Mouse (Mus musculus) neural tube, postnatal 0 days (tissue): Measurements from ENCODE around the gene Gss. TPM values are rescaled to one million over a fixed set of nuclear protein-coding genes. Genes with fewer than 3 reads are reported as not detected.

Source experiments
- microRNA counts: library from miRNA; unstranded; fragments of <30 nt; microRNA quantifications from one replicate; lab custom pipeline; 2015
- microRNA-seq: library from miRNA; unstranded; fragments of <30 nt; microRNA quantifications from one replicate; pipeline ENCODE4, GENCODE M21; 2016
- polyA plus RNA-seq: library from polyadenylated mRNA; unstranded; fragments of >200 nt; fragmentation: Nextera tagmentation; extraction: Ambion mirVana; gene quantifications from 2 replicates; pipeline ENCODE4 v1.2.1, GENCODE M21; 2015

Gss gene
- 15.7 and 16.6 TPM in 2 replicates for polyA plus RNA-seq

GRCm38 (mm10) chr2:155592137-155592853 is at the start of gene Gss:
Gene Gss (minus strand): TSS chr2:155592810.

GRCm38 (mm10) chr2:155610978-155611377 is 18.4 kb upstream of the Gss start, which contains the start of gene Myh7b:
Gene Myh7b (plus strand): TSS chr2:155611212.

GRCm38 (mm10) chr2:155517455-155518423 is 74.9 kb downstream of the Gss start, which contains the start of the genes Acss2 and Ggt7:
Gene Acss2 (plus strand): TSS chr2:155517948.
Gene Ggt7 (minus strand): TSS chr2:155518237.

MicroRNAs encoded within 50 kb of the gene (microRNA counts, 519-probe panel; counts per million panel counts)
- microRNA mmu-miR-499 (lab: Ali Mortazavi, UCI): 40.5 counts per million

Small RNA genes lying within 50 kb of the gene (microRNA-seq; reads per million reads assigned to microRNA genes)
- 14.8 reads per million, percentile 24 among the genes with 10 or more reads in this experiment for gene Mir499

Other genes with a start within 250 kb of the Gss start
- 55.0 and 57.1 TPM in 2 replicates for gene Pigu, start 235.4 kb downstream of the Gss start, polyA plus RNA-seq
- 52.4 and 62.9 TPM in 2 replicates for gene Trp53inp2, start 211.8 kb downstream of the Gss start, polyA plus RNA-seq
- gene Ncoa6, start 118.9 kb downstream of the Gss start, polyA plus RNA-seq: 20.5 and 20.6 TPM in 2 replicates
- 25.3 and 26.6 TPM in 2 replicates for gene Acss2, start 74.9 kb downstream of the Gss start, polyA plus RNA-seq
- 103 and 108 TPM in 2 replicates for gene Ggt7, start 74.6 kb downstream of the Gss start, polyA plus RNA-seq
- gene Myh7b, start 18.4 kb upstream of the Gss start, polyA plus RNA-seq: 2.9 and 4.4 TPM in 2 replicates
- 129 and 133 TPM in 2 replicates for gene Trpc4ap, start 99.6 kb upstream of the Gss start, polyA plus RNA-seq
- gene Edem2, start 136.7 kb upstream of the Gss start, polyA plus RNA-seq: 26.5 and 30.5 TPM in 2 replicates
- gene Gm17581, start 143.1 kb upstream of the Gss start, polyA plus RNA-seq: not detected in 2 replicates
- 4.1 and 4.3 TPM in 2 replicates for gene Procr, start 158.3 kb upstream of the Gss start, polyA plus RNA-seq
- gene Mmp24, start 182.5 kb upstream of the Gss start, polyA plus RNA-seq: 13.4 and 15.4 TPM in 2 replicates
- 62.5 and 64.9 TPM in 2 replicates for gene BC029722, start 226.6 kb upstream of the Gss start, polyA plus RNA-seq
- gene Eif6, start 234.1 kb upstream of the Gss start, polyA plus RNA-seq: 138 and 140 TPM in 2 replicates
- 0.21 and 0.23 TPM in 2 replicates for gene Fam83c, start 242.0 kb upstream of the Gss start, polyA plus RNA-seq